In the genomic region with DNA sequence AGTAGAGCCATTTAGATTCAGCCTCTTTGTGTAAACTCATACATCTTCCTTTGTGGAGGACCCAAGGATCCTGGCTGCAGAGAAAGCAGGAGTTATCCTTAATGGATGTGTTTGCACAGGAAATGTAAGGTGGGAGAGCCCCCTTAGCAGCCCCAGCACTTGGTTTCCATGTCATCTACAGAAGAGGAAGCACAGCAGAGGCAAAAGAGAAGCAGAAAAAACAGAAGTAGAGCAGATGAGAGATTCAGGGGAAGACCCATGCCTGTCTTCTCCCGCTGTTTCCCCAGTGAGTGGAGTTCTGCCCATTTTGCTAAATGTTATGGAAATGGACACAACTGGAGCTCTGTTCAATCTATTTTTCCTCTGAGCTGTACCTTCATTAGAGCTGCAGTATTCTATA, we compare ENCODE assay signal across 19 mouse cellular contexts. TPM values are rescaled to one million over a fixed set of nuclear protein-coding genes. Genes with fewer than 3 reads are reported as not detected.
DNase-seq lines count a peak whose midpoint lies in the region; ATAC-seq lines count a peak whose summit lies in the region.
"Had no signal": no experiment of that assay in that cellular context is flagged by ENCODE, and none has a peak within 500 bp of the region (broad histone marks: within the 10 kb centered on the region; RNA-seq: fewer than 3 reads in every experiment).

No protein-coding gene starts in this region.

- peak; percentile 74 for ATAC-seq in common myeloid progenitor, adult 5-6 weeks (replicated peaks; ENCODE audit: low read depth, poor library complexity, severe bottlenecking)
- ATAC-seq in megakaryocyte progenitor cell, adult 5-6 weeks (replicated peaks; ENCODE audit: poor library complexity), result peak; percentile 48
- ATAC-seq: CD4-positive, CD25-positive, alpha-beta regulatory T cell, adult 4 months; forebrain, embryonic 14.5 days; forebrain, postnatal 0 days; hindbrain, embryonic 16.5 days; Patski had no signal

- peak; percentile 12 for DNase-seq in spleen, postnatal 36 days (ENCODE audit: low spot score in 2 of 2)
- DNase-seq in spleen, adult 12 weeks (ENCODE audit: low spot score), result no peak
- no peak for DNase-seq in natural killer cell, adult 2 months (ENCODE audit: low spot score in 2 of 2)
- DNase-seq in frontal cortex, adult 2 months (ENCODE audit: extremely low spot score in 1 of 2, low spot score in 1 of 2), result no peak
- DNase-seq in right cerebral cortex, postnatal 14 days, result no peak
- DNase-seq: adrenal gland, postnatal 10 days; adrenal gland, postnatal 36 days; cerebellum, adult 18-20 months; cerebellum, adult 9-10 months; cerebellum, postnatal 14 days; forebrain, postnatal 0 days; gastrocnemius, postnatal 25 days; heart, postnatal 36 days had no signal

RNA-seq across cellular contexts. Expression of gene Dgkh, which starts 57.8 kb away (rescaled TPM):
- total RNA-seq in common myeloid progenitor, adult 5-6 weeks (2017), result 0.23 and 0.87 TPM in 2 replicates
- total RNA-seq in megakaryocyte progenitor cell, adult 5-6 weeks (2015), result 1.6 and 1.7 TPM in 2 replicates
- 1.1 and 1.8 TPM in 2 replicates for total RNA-seq in megakaryocyte progenitor cell, adult 5-6 weeks (2017)
- polyA plus RNA-seq in frontal cortex, adult 2 months (2012; rRNA removed), result 13.8 and 14.2 TPM in 2 replicates

RNA-seq across cellular contexts. Expression of gene Vwa8, which starts 58.5 kb away (rescaled TPM):
- 22.3 and 23.5 TPM in 2 replicates for total RNA-seq in common myeloid progenitor, adult 5-6 weeks (2017)
- 22.6 and 22.8 TPM in 2 replicates for total RNA-seq in megakaryocyte progenitor cell, adult 5-6 weeks (2015)
- total RNA-seq in megakaryocyte progenitor cell, adult 5-6 weeks (2017), result 21.8 and 26.6 TPM in 2 replicates
- 27.4 and 27.9 TPM in 2 replicates for polyA plus RNA-seq in frontal cortex, adult 2 months (2012; rRNA removed)

Comparison
In these comparisons a context has a peak if more than half of its experiments do, and no peak if none do; other contexts are left out.
1. DNase-seq: peak in spleen, postnatal 36 days (2 of 2); none in spleen, adult 12 weeks (single experiment), natural killer cell, adult 2 months (0 of 2), frontal cortex, adult 2 months (0 of 2) and right cerebral cortex, postnatal 14 days (single experiment).